Mouse (Mus musculus) gastrocnemius, postnatal 36 days (tissue): ENCODE data around the gene Tsen2. TPM values are rescaled to one million over a fixed set of nuclear protein-coding genes. Genes with fewer than 3 reads are reported as not detected.
A peak's percentile ranks its signal among the peaks of the same experiment; 100 is the strongest.

Experiments
- DNase-seq, 2 experiments: peaks; one replicate each; pipeline ENCODE4 v3.0.0; 2022
- intact Hi-C: fragments of 180-260 bp; cut with DNase I; formaldehyde crosslinking; loops from one replicate; pipeline ENCODE4 v1.15.1; 2025
- total RNA-seq, 2 experiments: library from RNA; stranded (reverse); gene quantifications; 2 replicates each; pipeline ENCODE4 v1.2.3; 2021

Tsen2 gene
- total RNA-seq, 2 experiments from 2014 or later, result 5.0 to 5.9 TPM

DNA sequence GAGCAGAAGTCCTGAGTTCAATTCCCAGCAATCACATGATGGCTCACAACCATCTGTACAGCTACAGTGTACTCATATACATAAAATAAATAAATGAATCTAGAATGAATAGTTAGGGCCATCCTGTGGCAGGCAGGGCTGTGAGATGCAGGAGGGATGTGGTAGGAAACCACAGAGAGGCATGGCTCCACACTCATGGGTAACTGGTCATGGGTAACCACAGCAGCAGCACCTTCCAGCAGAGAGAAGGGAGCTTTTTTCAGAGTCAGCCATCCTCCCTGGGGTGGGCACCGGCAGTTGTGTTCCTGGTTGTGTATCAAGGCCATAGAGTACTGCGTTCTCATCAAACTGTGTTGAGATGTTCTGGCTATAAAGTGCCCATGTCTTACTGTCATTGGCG lies 50.0 kb downstream of the Tsen2 start:
- intact Hi-C loops, result no loop called here
- no peak for DNase-seq

DNA sequence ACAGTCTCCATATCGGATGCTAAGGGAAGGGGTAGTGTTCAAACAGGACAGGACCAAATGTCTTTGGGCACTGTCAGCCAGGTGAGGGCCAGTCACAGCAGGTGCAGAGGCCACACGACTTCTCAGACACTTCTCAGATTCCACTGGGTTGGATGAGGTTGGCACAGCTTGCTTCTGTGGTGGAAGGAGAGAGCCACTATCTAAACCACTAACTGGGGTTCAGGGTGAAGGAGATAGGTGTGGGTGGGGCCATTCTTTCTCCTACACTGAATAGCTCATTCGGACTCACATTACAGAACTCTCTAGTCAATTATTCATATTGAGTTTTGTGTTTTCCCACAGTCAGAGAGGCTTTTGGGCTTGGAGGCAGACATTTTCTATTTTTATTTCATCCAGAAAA lies 51.2 kb downstream of the Tsen2 start:
- DNase-seq, result no peak
- intact Hi-C loops, result no loop called here

DNA sequence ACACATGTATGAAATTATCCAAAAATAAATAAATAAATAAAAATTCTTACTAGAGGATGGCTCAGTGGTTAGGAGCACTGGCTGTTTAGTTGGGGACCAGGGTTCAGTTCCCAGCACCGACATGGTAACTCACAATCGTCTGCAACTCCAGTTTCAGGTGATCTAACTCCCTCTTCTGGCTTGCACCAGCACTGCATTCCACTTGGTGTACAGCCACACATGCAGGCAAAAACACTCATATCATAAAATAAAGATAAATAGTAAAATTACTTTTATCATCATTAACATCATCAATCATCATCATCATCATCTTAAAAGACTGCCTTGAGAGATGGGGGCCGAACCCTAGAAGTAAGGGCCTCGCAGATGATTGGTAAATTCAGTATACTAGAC lies 56.9 kb downstream of the Tsen2 start:
- intact Hi-C loops, result no loop called here
- no peak for DNase-seq

DNA sequence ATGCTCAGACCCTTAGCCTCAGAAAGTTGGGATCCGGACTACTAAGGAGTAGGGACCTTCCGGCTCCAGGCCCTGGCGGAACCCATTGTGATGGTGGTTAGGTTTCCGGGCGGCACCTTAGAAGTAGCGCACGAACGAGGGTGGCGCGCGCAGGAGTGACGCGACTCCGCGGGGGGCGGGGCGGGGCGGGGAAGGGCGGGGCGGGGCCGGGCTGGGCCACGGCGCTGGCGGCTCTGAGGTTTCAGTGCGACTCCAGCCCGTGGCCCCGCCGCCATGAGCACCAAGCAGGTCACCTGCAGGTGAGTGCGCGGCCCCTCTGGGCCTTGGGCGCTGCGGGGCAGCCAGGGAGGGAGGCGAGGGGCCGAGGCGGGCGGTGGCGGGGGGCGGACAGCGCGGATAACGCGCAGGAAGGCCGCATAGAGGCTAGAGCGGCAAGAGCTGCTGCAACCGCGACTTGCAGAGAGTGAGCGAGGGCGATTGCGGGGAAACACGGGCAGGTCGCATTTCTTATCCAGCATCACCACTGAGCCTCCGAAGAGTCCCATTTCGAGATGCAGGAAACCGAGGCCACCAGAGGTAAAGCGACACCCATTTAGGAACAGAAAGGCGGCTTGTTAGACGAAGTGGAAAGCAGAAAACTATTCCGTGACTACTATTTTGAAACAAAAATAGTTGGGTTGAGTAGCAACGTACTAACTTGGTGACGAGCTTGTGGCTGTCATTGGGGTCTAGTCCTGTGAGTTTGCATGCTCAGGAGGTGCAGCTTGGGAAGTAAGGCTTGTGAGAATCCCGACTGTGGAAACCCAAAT lies 57.5 kb downstream of the Tsen2 start, which contains the start of gene Mkrn2:
Gene Mkrn2 (plus strand): TSS at position 188 of the 809 bp plus-strand sequence.
- intact Hi-C loops, result no loop called here
- peak; percentile 73 to 81 for DNase-seq

DNA sequence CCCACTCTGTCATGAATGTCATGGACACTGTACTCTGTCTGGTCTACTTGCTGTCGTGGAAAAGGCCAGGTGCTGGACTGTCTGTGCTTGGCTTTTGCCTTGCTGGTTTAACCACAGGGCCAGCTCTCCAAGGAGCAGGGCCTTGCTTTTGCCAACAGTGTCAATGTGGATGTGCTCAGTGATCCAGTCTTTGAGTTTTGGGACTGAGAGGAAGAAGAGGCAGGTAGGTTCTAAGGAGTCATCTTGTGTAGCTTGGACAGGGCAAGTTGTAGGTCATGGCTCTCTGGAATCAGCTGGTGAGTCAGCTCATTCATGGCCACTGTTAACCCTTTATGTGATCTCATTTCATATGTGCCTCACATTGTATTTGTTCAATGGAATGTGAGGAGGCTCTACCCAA lies 62.0 kb downstream of the Tsen2 start:
- DNase-seq, result no peak

DNA sequence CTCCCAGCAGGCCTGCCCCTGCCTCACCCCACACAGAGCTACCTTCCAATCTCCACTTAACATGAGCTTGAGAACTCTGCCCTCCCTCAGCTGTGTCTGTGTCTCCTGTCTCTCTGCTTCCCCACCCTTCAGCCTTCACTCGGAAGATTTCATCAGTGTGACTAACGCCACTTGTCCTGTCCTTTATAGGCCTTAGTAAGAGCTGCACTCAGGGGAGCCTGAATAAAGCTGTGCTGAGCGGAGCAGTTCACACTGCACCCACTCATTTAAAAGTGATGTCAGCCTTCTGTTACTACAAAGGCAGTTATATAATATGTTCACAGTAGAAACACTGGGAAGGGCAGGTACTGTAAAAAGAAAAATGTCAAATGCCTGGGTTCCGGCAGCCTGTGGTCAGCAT lies 63.0 kb downstream of the Tsen2 start:
- DNase-seq, result no peak
- intact Hi-C loops, result no loop called here

More for the DNA sequence above, 62.0 kb downstream of the Tsen2 start:
- intact Hi-C loops, result no loop called here

DNA sequence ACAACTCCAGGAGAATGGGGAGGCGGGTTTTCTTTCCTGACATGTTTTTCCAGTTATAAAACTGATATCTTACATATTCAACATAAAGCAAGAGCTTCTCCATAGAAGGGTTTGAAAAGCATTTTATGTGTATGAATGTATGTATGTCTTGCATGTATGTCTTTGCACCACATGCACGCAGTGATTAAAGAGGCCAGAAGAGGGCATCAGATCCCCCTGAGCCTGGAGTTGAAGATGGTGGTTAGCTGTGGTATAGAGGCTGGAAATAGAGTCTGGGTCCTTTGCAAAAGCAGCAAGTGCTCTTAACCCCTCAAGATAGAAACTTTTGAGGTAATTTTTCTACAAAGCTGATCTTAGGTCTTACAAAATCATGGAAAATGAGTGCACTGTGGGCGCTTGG lies 64.7 kb downstream of the Tsen2 start:
- no peak for DNase-seq
- intact Hi-C loops, result no loop called here

DNA sequence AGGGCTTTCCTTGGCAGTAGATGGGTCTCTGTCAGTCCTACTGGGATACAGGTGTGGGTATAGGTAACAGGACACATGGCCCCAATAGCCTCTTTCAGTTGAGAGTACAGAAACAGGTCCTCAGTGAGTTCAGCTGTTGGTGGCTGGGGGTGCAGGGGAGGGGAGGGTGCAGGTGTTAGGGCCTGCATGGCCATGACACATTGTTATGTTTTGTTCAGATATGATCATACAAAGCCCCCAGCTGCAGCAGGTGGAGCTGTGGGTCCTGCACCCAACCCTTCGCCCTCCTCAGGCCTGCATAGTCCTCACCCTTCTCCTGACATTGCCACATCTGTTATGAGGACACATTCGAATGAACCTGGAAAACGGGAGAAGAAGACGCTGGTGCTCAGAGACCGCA lies 65.8 kb downstream of the Tsen2 start:
- no peak for DNase-seq

DNA sequence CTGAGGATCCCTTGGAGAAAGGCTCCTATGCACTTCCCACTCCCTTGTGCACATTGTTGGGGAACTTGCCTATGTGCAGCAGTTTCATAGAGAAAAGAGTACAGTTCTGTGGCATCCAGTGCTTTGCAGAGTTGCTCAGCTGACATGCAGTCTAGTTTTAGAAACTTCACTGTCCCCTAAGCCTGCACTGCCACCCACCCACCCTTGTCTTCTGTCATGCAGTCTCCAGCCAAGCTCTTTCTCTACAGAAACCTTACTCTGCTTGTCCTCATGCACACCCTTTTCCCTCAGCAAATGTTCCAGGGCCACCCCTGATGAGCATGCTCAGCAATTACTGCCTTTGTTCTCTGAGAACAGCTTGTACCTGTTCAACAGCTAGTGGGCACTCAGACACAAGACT lies 69.3 kb downstream of the Tsen2 start:
- no peak for DNase-seq
- intact Hi-C loops, result no loop called here

More for the DNA sequence above, 65.8 kb downstream of the Tsen2 start:
- intact Hi-C loops, result no loop called here

DNA sequence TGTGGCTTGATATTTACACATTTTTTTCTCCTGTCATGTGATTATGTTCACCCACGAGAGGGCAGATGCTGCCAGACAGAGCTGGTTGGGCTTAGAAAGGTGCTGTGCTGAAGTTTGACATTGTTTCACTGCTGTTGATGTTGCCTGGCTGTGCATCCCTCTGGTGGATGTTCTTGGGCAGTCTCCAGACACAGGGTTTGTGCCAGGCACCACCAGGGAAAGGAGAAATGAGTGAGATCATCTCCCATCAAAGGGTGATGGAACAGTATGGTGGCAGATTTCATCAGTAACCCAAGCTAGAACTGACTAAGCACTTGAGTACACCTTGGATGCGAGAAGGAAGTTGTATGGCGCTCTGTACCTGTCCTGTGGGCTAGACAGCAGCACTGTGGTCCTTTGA lies 71.5 kb downstream of the Tsen2 start:
- no peak for DNase-seq
- intact Hi-C loops, result no loop called here

DNA sequence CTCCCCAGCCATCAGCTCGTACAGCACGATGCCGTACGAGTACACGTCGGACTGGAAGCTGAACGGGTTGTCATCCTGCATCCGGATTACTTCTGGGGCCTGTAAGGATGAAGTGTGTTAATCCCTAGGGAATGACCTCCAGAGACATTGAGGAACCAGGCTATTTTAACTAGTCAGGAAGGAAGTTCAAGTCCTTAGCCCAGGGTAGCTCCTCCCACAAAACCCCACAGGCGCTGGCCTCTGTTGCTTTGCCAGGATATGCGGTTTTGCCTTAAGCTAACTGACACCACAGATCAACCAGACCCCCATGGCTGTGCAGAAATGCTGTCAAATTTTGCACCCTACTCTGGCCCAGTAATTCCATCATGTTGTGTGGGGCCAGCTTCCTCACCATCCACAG lies 75.4 kb downstream of the Tsen2 start:
- DNase-seq, result no peak
- intact Hi-C loops, result loop anchor here (5.0 kb wide), 2 partner anchors 57 to 97 kb away; partner anchors contain the start of gene Raf1

DNA sequence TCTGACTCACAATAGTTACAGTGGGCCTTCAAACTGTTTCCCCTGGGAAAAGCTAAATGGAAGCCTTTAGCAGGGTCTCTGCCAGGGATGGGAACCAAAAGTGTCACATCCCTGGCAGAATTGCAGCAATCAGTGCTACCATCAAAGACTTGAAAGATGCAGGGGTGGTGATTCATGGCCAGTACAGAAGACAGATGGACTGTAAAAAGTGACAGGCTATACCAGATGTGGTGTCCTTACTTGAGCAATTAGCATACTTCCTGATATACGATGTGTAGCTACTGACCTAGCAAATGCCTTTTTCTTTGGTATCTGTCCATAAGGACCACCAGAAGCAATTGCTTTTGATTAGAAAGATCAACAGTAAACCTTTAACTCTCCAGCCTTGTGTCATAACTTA lies 76.5 kb downstream of the Tsen2 start:
- intact Hi-C loops, result loop anchor here (5.0 kb wide), 2 partner anchors 56 to 96 kb away; partner anchors contain the start of gene Raf1
- no peak for DNase-seq

DNA sequence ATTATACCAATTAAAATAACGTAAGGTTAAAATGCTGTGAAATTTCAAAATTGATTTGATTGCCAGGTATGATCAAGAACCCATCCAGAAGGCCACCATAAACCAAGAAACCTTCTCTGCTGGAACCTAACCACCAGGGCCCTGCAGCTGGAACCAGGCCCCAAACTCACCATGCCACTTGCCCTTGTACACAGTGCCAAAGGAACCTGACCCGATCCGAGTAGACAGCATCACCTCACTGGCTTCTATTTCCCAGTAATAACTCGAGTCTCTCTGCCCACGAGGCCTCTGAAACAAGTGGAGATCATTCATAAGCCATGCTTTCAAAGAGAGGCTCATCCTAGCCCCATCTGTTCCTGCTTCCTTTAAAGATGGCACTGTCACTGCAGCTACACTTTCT lies 81.7 kb downstream of the Tsen2 start:
- DNase-seq, result no peak
- intact Hi-C loops, result no loop called here

Other genes starting within 250 kb of the Tsen2 start
- 1 to 10 TPM; 2.9 to 3.0 TPM for gene Pparg, start 183.7 kb upstream of the Tsen2 start, total RNA-seq
- gene Mkrn2os, start 47.9 kb downstream of the Tsen2 start, total RNA-seq, result under 1 TPM in 1 of 2 experiments, not detected in 1; 0.20 TPM
- gene Mkrn2, start 57.2 kb downstream of the Tsen2 start, total RNA-seq, result 10 to 100 TPM; 42.8 to 50.6 TPM
- 100 to 1,000 TPM; 113 to 117 TPM for gene Raf1, start 132.0 kb downstream of the Tsen2 start, total RNA-seq
- under 1 TPM in 1 of 2 experiments, not detected in 1; 0.72 TPM for gene Tmem40, start 217.7 kb downstream of the Tsen2 start, total RNA-seq
- 10 to 100 TPM; 66.8 to 71.3 TPM for gene Cand2, start 229.9 kb downstream of the Tsen2 start, total RNA-seq